ENCODE assay signal across 8 mouse cellular contexts in genomic region chr2:153345071-153345453, GRCm38 (mm10). TPM values are rescaled to one million over a fixed set of nuclear protein-coding genes. Genes with fewer than 3 reads are reported as not detected.
DNase-seq lines count a peak whose midpoint lies in the region; ATAC-seq lines count a peak whose summit lies in the region.

No protein-coding gene starts in this region.

- intact Hi-C loops in gastrocnemius, postnatal 14 days (cut with DNase I; ENCODE audit: low total_unique reads), result no loop called here

- H3K27ac ChIP-seq in hindbrain, embryonic 14.5 days, result peak overlapping the region; percentile 99
- peak overlapping the region; percentile 84 for H3K27ac ChIP-seq in midbrain, embryonic 14.5 days (replicated peaks; ENCODE audit: low read depth, low read length)

- H3K36me3 ChIP-seq in erythroblast, embryonic 14.5 days (ENCODE audit: control insufficient read depth), result peaks cover 41% of the 10 kb centered on the region
- H3K36me3 ChIP-seq in megakaryocyte, embryonic 14.5 days (replicated peaks; ENCODE audit: low read length), result peaks cover 6% of the 10 kb centered on the region
- no peaks in the 10 kb centered on the region for H3K36me3 ChIP-seq in hindbrain, embryonic 14.5 days (replicated peaks; ENCODE audit: control insufficient read depth, insufficient read depth)
- H3K36me3 ChIP-seq in midbrain, embryonic 14.5 days (ENCODE audit: control insufficient read depth, insufficient read depth, low read length), result no peaks in the 10 kb centered on the region

- no peaks in the 10 kb centered on the region for H3K27me3 ChIP-seq in erythroblast, embryonic 14.5 days (ENCODE audit: control insufficient read depth)
- H3K27me3 ChIP-seq in megakaryocyte, embryonic 14.5 days (replicated peaks), result no peaks in the 10 kb centered on the region
- no peaks in the 10 kb centered on the region for H3K27me3 ChIP-seq in hindbrain, embryonic 14.5 days (ENCODE audit: control insufficient read depth, insufficient read depth, low read length)
- no peaks in the 10 kb centered on the region for H3K27me3 ChIP-seq in midbrain, embryonic 14.5 days (ENCODE audit: control insufficient read depth, insufficient read depth, low read length)

- H3K4me2 ChIP-seq in hindbrain, embryonic 14.5 days (replicated peaks), result peak overlapping the region; percentile 85
- H3K4me2 ChIP-seq in midbrain, embryonic 14.5 days (ENCODE audit: low read length), result peak overlapping the region; percentile 67

- WGBS in hindbrain, embryonic 14.5 days, result 7% methylated on average over 11 of the region's 11 CpGs
- WGBS in midbrain, embryonic 14.5 days, result 6% methylated on average over 11 of the region's 11 CpGs

- no peaks in the 10 kb centered on the region for H3K9me3 ChIP-seq in erythroblast, embryonic 14.5 days (ENCODE audit: control insufficient read depth, low read length)
- no peaks in the 10 kb centered on the region for H3K9me3 ChIP-seq in megakaryocyte, embryonic 14.5 days
- no peaks in the 10 kb centered on the region for H3K9me3 ChIP-seq in hindbrain, embryonic 14.5 days (ENCODE audit: control insufficient read depth, low read length)
- no peaks in the 10 kb centered on the region for H3K9me3 ChIP-seq in midbrain, embryonic 14.5 days (ENCODE audit: control insufficient read depth, low read length)

- peaks cover 66% of the 10 kb centered on the region for H3K4me1 ChIP-seq in erythroblast, embryonic 14.5 days (ENCODE audit: control insufficient read depth)
- H3K4me1 ChIP-seq in megakaryocyte, embryonic 14.5 days, result peaks cover 46% of the 10 kb centered on the region
- peaks cover 27% of the 10 kb centered on the region for H3K4me1 ChIP-seq in hindbrain, embryonic 14.5 days (replicated peaks; ENCODE audit: control insufficient read depth, insufficient read depth, low read length)
- H3K4me1 ChIP-seq in midbrain, embryonic 14.5 days (ENCODE audit: control insufficient read depth, insufficient read depth, low read length), result peaks cover 29% of the 10 kb centered on the region

- H3K4me3 ChIP-seq in erythroblast, embryonic 14.5 days (replicated peaks), result peak overlapping the region; percentile 90
- peak overlapping the region; percentile 96 for H3K4me3 ChIP-seq in megakaryocyte, embryonic 14.5 days (replicated peaks)
- peak overlapping the region; percentile 94 for H3K4me3 ChIP-seq in hindbrain, embryonic 14.5 days (replicated peaks; ENCODE audit: low read length)
- peak overlapping the region; percentile 84 for H3K4me3 ChIP-seq in midbrain, embryonic 14.5 days (replicated peaks; ENCODE audit: low read depth, low read length)

- peak overlapping the region; percentile 80 for H3K9ac ChIP-seq in hindbrain, embryonic 14.5 days
- H3K9ac ChIP-seq in midbrain, embryonic 14.5 days (replicated peaks; ENCODE audit: low read length), result peak overlapping the region; percentile 79

- no peak for DNase-seq in hindbrain, embryonic 14.5 days (ENCODE audit: low spot score)
- no peak for DNase-seq in midbrain, embryonic 14.5 days
- no peak for DNase-seq in gastrocnemius, adult 8-10 months (ENCODE audit: low spot score in 2 of 2)
- no peak for DNase-seq in gastrocnemius, postnatal 14 days

- ATAC-seq in erythroblast, adult 5-6 weeks (replicated peaks; ENCODE audit: low FRiP score, poor library complexity, severe bottlenecking), result no peak; the same call in 1 of the 2 replicates
- ATAC-seq in megakaryocyte, adult 5-6 weeks (ENCODE audit: poor library complexity, severe bottlenecking), result no peak
- ATAC-seq in hindbrain, embryonic 14.5 days (ENCODE audit: low FRiP score), result no peak; the same call in 1 of the 2 replicates
- ATAC-seq in midbrain, embryonic 14.5 days (ENCODE audit: low FRiP score, low TSS enrichment), result no peak; the same call in 1 of the 2 replicates

RNA-seq across cellular contexts. Expression of gene Asxl1, which starts 0.6 kb away (rescaled TPM):
- 0.57 and 0.97 TPM in 2 replicates for polyA plus RNA-seq in erythroblast, embryonic 14.5 days (2012)
- total RNA-seq in erythroblast, adult 5-6 weeks (2015; ENCODE audit: low replicate concordance), result 10.8 and 17.1 TPM in 2 replicates
- total RNA-seq in erythroblast, adult 5-6 weeks (2017; ENCODE audit: low replicate concordance), result 14.7 and 18.5 TPM in 2 replicates
- polyA plus RNA-seq in megakaryocyte, embryonic 14.5 days (2012; ENCODE audit: insufficient read depth, low replicate concordance), result 1.3 and 2.1 TPM in 2 replicates
- 29.3 and 40.6 TPM in 2 replicates for total RNA-seq in megakaryocyte, adult 5-6 weeks (2015)
- 30.9 and 35.4 TPM in 2 replicates for total RNA-seq in megakaryocyte, adult 5-6 weeks (2017)
- polyA plus RNA-seq in hindbrain, embryonic 14.5 days (2014; fragmentation: Nextera tagmentation; extraction: Ambion mirVana), result 14.2 and 15.2 TPM in 2 replicates
- polyA plus RNA-seq in midbrain, embryonic 14.5 days (2014; fragmentation: Nextera tagmentation; extraction: Ambion mirVana), result 13.4 and 17.1 TPM in 2 replicates
- 10 to 100 TPM in 2 of 4 experiments, 1 to 10 TPM in 2; 8.1 to 12.1 (median 10.5) TPM for total RNA-seq in gastrocnemius, adult 8-10 months (2022)
- 1 to 10 TPM; 9.5 TPM for total RNA-seq in gastrocnemius, postnatal 14 days (2021)

RNA-seq across cellular contexts. Expression of gene Kif3b, which starts 53.8 kb away (rescaled TPM):
- polyA plus RNA-seq in erythroblast, embryonic 14.5 days (2012), result 0.02 and 0.05 TPM in 2 replicates
- 2.9 and 6.5 TPM in 2 replicates for total RNA-seq in erythroblast, adult 5-6 weeks (2015; ENCODE audit: low replicate concordance)
- total RNA-seq in erythroblast, adult 5-6 weeks (2017; ENCODE audit: low replicate concordance), result 5.4 and 5.7 TPM in 2 replicates
- polyA plus RNA-seq in megakaryocyte, embryonic 14.5 days (2012; ENCODE audit: insufficient read depth, low replicate concordance), result 0.89 TPM in 1 of 2 replicates, not detected in the other
- 13.2 and 16.5 TPM in 2 replicates for total RNA-seq in megakaryocyte, adult 5-6 weeks (2015)
- 23.5 and 30.2 TPM in 2 replicates for total RNA-seq in megakaryocyte, adult 5-6 weeks (2017)
- 17.3 and 21.2 TPM in 2 replicates for polyA plus RNA-seq in hindbrain, embryonic 14.5 days (2014; fragmentation: Nextera tagmentation; extraction: Ambion mirVana)
- polyA plus RNA-seq in midbrain, embryonic 14.5 days (2014; fragmentation: Nextera tagmentation; extraction: Ambion mirVana), result 17.0 and 18.6 TPM in 2 replicates
- 1 to 10 TPM; 3.0 to 3.7 (median 3.4) TPM for total RNA-seq in gastrocnemius, adult 8-10 months (2022)
- total RNA-seq in gastrocnemius, postnatal 14 days (2021), result 1 to 10 TPM; 4.4 to 4.9 TPM
